Mouse (Mus musculus) kidney, adult 9 months (tissue): ENCODE results near the gene Aim2.

Source experiments
- DNase-seq: peaks from one replicate; pipeline ENCODE4 v3.0.0; 2022

Gene Aim2

GRCm38 (mm10) chr1:173348527-173348926 lies 2.2 kb upstream of the Aim2 start:
- no peak for DNase-seq

GRCm38 (mm10) chr1:173349192-173349591 lies 1.5 kb upstream of the Aim2 start:
- no peak for DNase-seq

- peak; percentile 15 for DNase-seq
These were observed 733 bp upstream of the Aim2 start for GRCm38 (mm10) chr1:173349946-173350345.

GRCm38 (mm10) chr1:173355107-173355846 lies 4.6 kb downstream of the Aim2 start:
- no peak for DNase-seq

- DNase-seq: no peak
These were observed 6.0 kb downstream of the Aim2 start for GRCm38 (mm10) chr1:173356699-173357098.

GRCm38 (mm10) chr1:173357799-173358198 lies 7.1 kb downstream of the Aim2 start:
- no peak for DNase-seq

GRCm38 (mm10) chr1:173359590-173360290 lies 9.1 kb downstream of the Aim2 start:
- DNase-seq: no peak

- DNase-seq: peak; percentile 66
These were observed 11.0 kb downstream of the Aim2 start for GRCm38 (mm10) chr1:173361651-173362050.

GRCm38 (mm10) chr1:173363436-173363835 lies 12.8 kb downstream of the Aim2 start:
- no peak for DNase-seq

- DNase-seq: no peak
These were observed 13.6 kb downstream of the Aim2 start for GRCm38 (mm10) chr1:173364125-173364800.

- no peak for DNase-seq
These were observed 15.3 kb downstream of the Aim2 start for GRCm38 (mm10) chr1:173365970-173366409.

GRCm38 (mm10) chr1:173366701-173367355 lies 16.1 kb downstream of the Aim2 start:
- no peak for DNase-seq

GRCm38 (mm10) chr1:173367356-173368046 lies 16.8 kb downstream of the Aim2 start, which contains the start of gene Cadm3:
TSS of gene Cadm3 (minus strand) at chr1:173367695.
- no peak for DNase-seq

- no peak for DNase-seq
These were observed 18.9 kb downstream of the Aim2 start for GRCm38 (mm10) chr1:173369611-173370010.

GRCm38 (mm10) chr1:173370456-173370855 lies 19.8 kb downstream of the Aim2 start:
- no peak for DNase-seq

- no peak for DNase-seq
These were observed 20.9 kb downstream of the Aim2 start for GRCm38 (mm10) chr1:173371586-173371985.

- no peak for DNase-seq
These were observed 23.3 kb downstream of the Aim2 start for GRCm38 (mm10) chr1:173374020-173374419.

GRCm38 (mm10) chr1:173377380-173378112 lies 26.9 kb downstream of the Aim2 start:
- DNase-seq: peak; percentile 22

GRCm38 (mm10) chr1:173381436-173381835 lies 30.8 kb downstream of the Aim2 start:
- no peak for DNase-seq

- no peak for DNase-seq
These were observed 38.8 kb downstream of the Aim2 start for GRCm38 (mm10) chr1:173389431-173389830.

GRCm38 (mm10) chr1:173389901-173390401 lies 39.3 kb downstream of the Aim2 start:
- DNase-seq: no peak

GRCm38 (mm10) chr1:173391754-173392153 lies 41.1 kb downstream of the Aim2 start:
- no peak for DNase-seq
